Comparison of ENCODE assay signal across 9 mouse cellular contexts in genomic region chr3:122510240-122510750, GRCm38 (mm10).
DNase-seq lines count a peak whose midpoint lies in the region; ATAC-seq and TF ChIP-seq lines count a peak whose summit lies in the region.
"Had no signal": no experiment of that assay in that cellular context is flagged by ENCODE, and none has a peak within 500 bp of the region (broad histone marks: within the 10 kb centered on the region; RNA-seq: fewer than 3 reads in every experiment).

No protein-coding gene starts in this region.

- H3K9ac ChIP-seq in intestine, postnatal 0 days (ENCODE audit: low read depth, low read length) = no peak overlapping the region
- no peak overlapping the region for H3K9ac ChIP-seq in liver, embryonic 13.5 days
- no peak overlapping the region for H3K9ac ChIP-seq in forebrain, embryonic 13.5 days
- H3K9ac ChIP-seq: hindbrain, embryonic 14.5 days had no signal

- no peaks in the 10 kb centered on the region for H3K27me3 ChIP-seq in E14TG2a.4 (ENCODE audit: insufficient read depth, low read length)
- H3K27me3 ChIP-seq in intestine, postnatal 0 days (replicated peaks; ENCODE audit: control insufficient read depth, insufficient read depth, low read length) = no peaks in the 10 kb centered on the region
- H3K27me3 ChIP-seq in liver, embryonic 13.5 days = no peaks in the 10 kb centered on the region
- no peaks in the 10 kb centered on the region for H3K27me3 ChIP-seq in forebrain, embryonic 13.5 days

- intact Hi-C loops in gastrocnemius, adult 2 months (cut with DNase I) = no loop called here

- H3K27ac ChIP-seq in gastrocnemius, adult 2 months = peak overlapping the region; percentile 70
- H3K27ac ChIP-seq in intestine, postnatal 0 days (ENCODE audit: low read depth, low read length) = peak overlapping the region; percentile 94
- peak overlapping the region; percentile 74 for H3K27ac ChIP-seq in liver, embryonic 13.5 days
- H3K27ac ChIP-seq in forebrain, embryonic 13.5 days = no peak overlapping the region
- H3K27ac ChIP-seq: hindbrain, embryonic 14.5 days had no signal

- no peak overlapping the region; the same call in 1 of the 2 replicates for H3K4me3 ChIP-seq in gastrocnemius, adult 2 months
- H3K4me3 ChIP-seq in E14TG2a.4 (replicated peaks; ENCODE audit: low read length) = peak overlapping the region; percentile 43
- H3K4me3 ChIP-seq in intestine, postnatal 0 days (ENCODE audit: low read depth, low read length) = no peak overlapping the region
- no peak overlapping the region for H3K4me3 ChIP-seq in liver, embryonic 13.5 days (replicated peaks)
- no peak overlapping the region for H3K4me3 ChIP-seq in forebrain, embryonic 13.5 days

- peaks cover 48% of the 10 kb centered on the region for H3K36me3 ChIP-seq in E14TG2a.4 (ENCODE audit: insufficient read depth, low read length)
- H3K36me3 ChIP-seq in intestine, postnatal 0 days (ENCODE audit: control insufficient read depth, insufficient read depth) = peaks cover 16% of the 10 kb centered on the region; the same call in 1 of the 2 replicates
- no peaks in the 10 kb centered on the region for H3K36me3 ChIP-seq in liver, embryonic 13.5 days
- H3K36me3 ChIP-seq in forebrain, embryonic 13.5 days (ENCODE audit: poor library complexity, severe bottlenecking) = no peaks in the 10 kb centered on the region

- peak overlapping the region; percentile 57 for H3K4me2 ChIP-seq in intestine, postnatal 0 days (replicated peaks; ENCODE audit: low read depth)
- peak overlapping the region; percentile 41 for H3K4me2 ChIP-seq in liver, embryonic 13.5 days
- no peak overlapping the region for H3K4me2 ChIP-seq in forebrain, embryonic 13.5 days
- H3K4me2 ChIP-seq: hindbrain, embryonic 14.5 days had no signal

- no peak for TF ChIP-seq CTCF in gastrocnemius, adult 2 months (IDR thresholded peaks at IDR 0.05)
- TF ChIP-seq CTCF in E14TG2a.4 (conservative IDR thresholded peaks at IDR 0.05; ENCODE audit: low read length) = no peak
- TF ChIP-seq CTCF in intestine, postnatal 0 days (IDR thresholded peaks at IDR 0.05; ENCODE audit: low read depth) = no peak; the same call in 1 of the 2 replicates

- no peaks in the 10 kb centered on the region for H3K9me3 ChIP-seq in E14TG2a.4 (ENCODE audit: low read length)
- H3K9me3 ChIP-seq in intestine, postnatal 0 days (ENCODE audit: control insufficient read depth) = no peaks in the 10 kb centered on the region
- no peaks in the 10 kb centered on the region for H3K9me3 ChIP-seq in liver, embryonic 13.5 days (replicated peaks)
- no peaks in the 10 kb centered on the region for H3K9me3 ChIP-seq in forebrain, embryonic 13.5 days (replicated peaks)

- WGBS in intestine, postnatal 0 days = 31% methylated on average over 14 of the region's 14 CpGs
- WGBS in liver, embryonic 13.5 days (ENCODE audit: insufficient replicate concordance) = 23% methylated on average over 14 of the region's 14 CpGs
- WGBS in forebrain, embryonic 13.5 days = 91% methylated on average over 14 of the region's 14 CpGs

- H3K4me1 ChIP-seq in E14TG2a.4 (replicated peaks; ENCODE audit: low read depth, low read length) = peaks cover 68% of the 10 kb centered on the region
- H3K4me1 ChIP-seq in intestine, postnatal 0 days (replicated peaks; ENCODE audit: control insufficient read depth, insufficient read depth, low read length) = peaks cover 11% of the 10 kb centered on the region; the same call in 1 of the 2 replicates
- H3K4me1 ChIP-seq in liver, embryonic 13.5 days (replicated peaks) = peaks cover 34% of the 10 kb centered on the region
- 0 out of 2 replicates have a peak, but pooled peaks cover 3% of the 10 kb centered on the region for H3K4me1 ChIP-seq in forebrain, embryonic 13.5 days

- ATAC-seq in intestine, postnatal 0 days = peak; percentile 9
- ATAC-seq in liver, embryonic 13.5 days (ENCODE audit: low read depth) = peak; percentile 49
- no peak for ATAC-seq in forebrain, embryonic 13.5 days

- no peak for DNase-seq in gastrocnemius, adult 2 months
- DNase-seq in gastrocnemius, postnatal 4 days (ENCODE audit: low spot score in 2 of 2) = no peak
- DNase-seq in liver, embryonic 13.5 days = no peak
- no peak for DNase-seq in cerebellum, postnatal 36 days
- DNase-seq in right cerebral cortex, postnatal 36 days (ENCODE audit: low spot score in 2 of 2) = no peak
